Mouse (Mus musculus) brain, embryonic 14.5 days (tissue): ENCODE results near the gene Eif4b.

ENCODE experiments used
- CTCF ChIP-seq: fragments of 200-500 bp; IDR thresholded peaks from 2 replicates; pipeline ENCODE4 v1.5.1; 2012; ENCODE audit warnings: inconsistent platforms, mild to moderate bottlenecking, moderate library complexity, borderline replicate concordance; ENCODE audit not compliant: insufficient read depth, insufficient read length; ENCODE audit errors: extremely low read depth
- POLR2A ChIP-seq: fragments of 200-500 bp; IDR thresholded peaks from 2 replicates; pipeline ENCODE4 v1.6.1; 2012; ENCODE audit warnings: mild to moderate bottlenecking, inconsistent platforms, borderline replicate concordance; ENCODE audit not compliant: poor library complexity, insufficient read depth, insufficient read length, severe bottlenecking; ENCODE audit errors: extremely low read depth

GRCm38 (mm10) chr15:102112181-102112580 lies 38.6 kb downstream of the Eif4b start:
- no peak for TF ChIP-seq CTCF
- no peak for TF ChIP-seq POLR2A
